Mouse (Mus musculus): Measurements from ENCODE around the gene Smad3. TPM values are rescaled to one million over a fixed set of nuclear protein-coding genes. Genes with fewer than 3 reads are reported as not detected.

Gene Smad3
- total and polyA plus RNA-seq, 2 experiments from 2014 or later, result 7.5 to 34.0 TPM

- WGBS, result 39% methylated on average over 6 of the region's 6 CpGs
- no peak overlapping the region for H3K4me2 ChIP-seq (ENCODE audit: low read depth, low read length)
- H3K36me3 ChIP-seq (ENCODE audit: insufficient read depth, low read length), result no peaks in the 10 kb centered on the region
- H3K27me3 ChIP-seq (ENCODE audit: insufficient read depth, low read length), result no peaks in the 10 kb centered on the region
- no peak overlapping the region for H3K9ac ChIP-seq (replicated peaks; ENCODE audit: low read length)
- H3K27ac ChIP-seq, result peak overlapping the region; percentile 56; the same call in 1 of the 2 replicates
- peak; percentile 78 for DNase-seq (ENCODE audit: low spot score)
- ATAC-seq, result peak; percentile 90
- peak; percentile 19; the same call in 1 of the 2 replicates for TF ChIP-seq CTCF (IDR thresholded peaks at IDR 0.05; ENCODE audit: low read depth)
- H3K4me1 ChIP-seq (ENCODE audit: insufficient read depth, low read length), result peaks cover 4% of the 10 kb centered on the region; the same call in 1 of the 2 replicates
- no peaks in the 10 kb centered on the region for H3K9me3 ChIP-seq (ENCODE audit: low read length)
- no peak overlapping the region for H3K4me3 ChIP-seq (ENCODE audit: low read length)
Measured at GRCm38 (mm10) chr9:63712838-63713237, 45.0 kb downstream of the Smad3 start.

- TF ChIP-seq CTCF (IDR thresholded peaks at IDR 0.05; ENCODE audit: low read depth), result no peak
- Histone ChIP-seq H3K4me1 (ENCODE audit: insufficient read depth, low read length) (peaks cover 6% of the 10 kb centered on the region; the same call in 1 of the 2 replicates), H3K4me2 (ENCODE audit: low read depth, low read length) (no peak overlapping the region), H3K27me3 (ENCODE audit: insufficient read depth, low read length) (no peaks in the 10 kb centered on the region), H3K9ac (replicated peaks; ENCODE audit: low read length) (no peak overlapping the region), H3K4me3 (ENCODE audit: low read length) (no peak overlapping the region), H3K36me3 (ENCODE audit: insufficient read depth, low read length) (no peaks in the 10 kb centered on the region), H3K27ac (no peak overlapping the region), H3K9me3 (ENCODE audit: low read length) (no peaks in the 10 kb centered on the region)
- no peak for DNase-seq (ENCODE audit: low spot score)
- ATAC-seq, result no peak
- WGBS, result 81% methylated on average over 13 of the region's 13 CpGs
Measured at GRCm38 (mm10) chr9:63711580-63712230, 46.1 kb downstream of the Smad3 start.

- no peak for ATAC-seq
- TF ChIP-seq CTCF (IDR thresholded peaks at IDR 0.05; ENCODE audit: low read depth), result no peak
- WGBS, result 95% methylated on average over 5 of the region's 5 CpGs
Measured at GRCm38 (mm10) chr9:63709857-63710256, 47.9 kb downstream of the Smad3 start.

GRCm38 (mm10) chr9:63709266-63709665 is 48.5 kb downstream of the Smad3 start:
- Histone ChIP-seq H3K4me2 (ENCODE audit: low read depth, low read length) (no peak overlapping the region), H3K4me3 (ENCODE audit: low read length) (no peak overlapping the region), H3K27ac (no peak overlapping the region), H3K9me3 (ENCODE audit: low read length) (no peaks in the 10 kb centered on the region), H3K4me1 (ENCODE audit: insufficient read depth, low read length) (peaks cover 11% of the 10 kb centered on the region; the same call in 1 of the 2 replicates), H3K36me3 (ENCODE audit: insufficient read depth, low read length) (no peaks in the 10 kb centered on the region), H3K9ac (replicated peaks; ENCODE audit: low read length) (no peak overlapping the region), H3K27me3 (ENCODE audit: insufficient read depth, low read length) (no peaks in the 10 kb centered on the region)
- DNase-seq (ENCODE audit: low spot score), result no peak
- peak; percentile 56 for TF ChIP-seq CTCF (IDR thresholded peaks at IDR 0.05; ENCODE audit: low read depth)
- no peak for ATAC-seq

More at GRCm38 (mm10) chr9:63709857-63710256, 47.9 kb downstream of the Smad3 start:
- no peaks in the 10 kb centered on the region for H3K36me3 ChIP-seq (ENCODE audit: insufficient read depth, low read length)
- no peak overlapping the region for H3K4me3 ChIP-seq (ENCODE audit: low read length)
- no peak overlapping the region for H3K4me2 ChIP-seq (ENCODE audit: low read depth, low read length)
- no peak overlapping the region for H3K9ac ChIP-seq (replicated peaks; ENCODE audit: low read length)
- peaks cover 11% of the 10 kb centered on the region; the same call in 1 of the 2 replicates for H3K4me1 ChIP-seq (ENCODE audit: insufficient read depth, low read length)
- no peak overlapping the region for H3K27ac ChIP-seq
- DNase-seq (ENCODE audit: low spot score), result no peak
- H3K9me3 ChIP-seq (ENCODE audit: low read length), result no peaks in the 10 kb centered on the region
- H3K27me3 ChIP-seq (ENCODE audit: insufficient read depth, low read length), result no peaks in the 10 kb centered on the region

GRCm38 (mm10) chr9:63707816-63708588 is 49.8 kb downstream of the Smad3 start:
- no peak for TF ChIP-seq CTCF (IDR thresholded peaks at IDR 0.05; ENCODE audit: low read depth)
- Histone ChIP-seq H3K4me2 (ENCODE audit: low read depth, low read length) (no peak overlapping the region), H3K9me3 (ENCODE audit: low read length) (no peaks in the 10 kb centered on the region), H3K4me3 (ENCODE audit: low read length) (no peak overlapping the region), H3K27ac (no peak overlapping the region), H3K27me3 (ENCODE audit: insufficient read depth, low read length) (no peaks in the 10 kb centered on the region), H3K36me3 (ENCODE audit: insufficient read depth, low read length) (no peaks in the 10 kb centered on the region), H3K4me1 (ENCODE audit: insufficient read depth, low read length) (peaks cover 11% of the 10 kb centered on the region; the same call in 1 of the 2 replicates), H3K9ac (replicated peaks; ENCODE audit: low read length) (no peak overlapping the region)
- DNase-seq (ENCODE audit: low spot score), result no peak
- no peak for ATAC-seq
- 88% methylated on average over 9 of the region's 9 CpGs for WGBS

GRCm38 (mm10) chr9:63706152-63706733 is 51.6 kb downstream of the Smad3 start:
- Histone ChIP-seq H3K4me3 (ENCODE audit: low read length) (no peak overlapping the region), H3K4me2 (ENCODE audit: low read depth, low read length) (no peak overlapping the region), H3K27me3 (ENCODE audit: insufficient read depth, low read length) (no peaks in the 10 kb centered on the region), H3K36me3 (ENCODE audit: insufficient read depth, low read length) (no peaks in the 10 kb centered on the region), H3K9ac (replicated peaks; ENCODE audit: low read length) (peak overlapping the region; percentile 17; the same call in 1 of the 2 replicates), H3K9me3 (ENCODE audit: low read length) (no peaks in the 10 kb centered on the region), H3K4me1 (ENCODE audit: insufficient read depth, low read length) (peaks cover 18% of the 10 kb centered on the region; the same call in 1 of the 2 replicates), H3K27ac (peak overlapping the region; percentile 56; the same call in 1 of the 2 replicates)
- ATAC-seq (peak; percentile 64), DNase-seq (ENCODE audit: low spot score) (peak; percentile 56)
- WGBS, result 13% methylated on average over 9 of the region's 9 CpGs
- no peak for TF ChIP-seq CTCF (IDR thresholded peaks at IDR 0.05; ENCODE audit: low read depth)
